Mouse (Mus musculus) bone marrow, adult 2 months (tissue): ENCODE measurements around the gene Pdk2. TPM values are rescaled to one million over a fixed set of nuclear protein-coding genes. Genes with fewer than 3 reads are reported as not detected.

ENCODE experiments used
- H3K27ac ChIP-seq: fragments of 200-500 bp; 2 replicates; pipeline ENCODE4 v1.5.1; 2012; ENCODE audit warnings: low read depth, mild to moderate bottlenecking, control low read depth, inconsistent platforms, low read length; ENCODE audit not compliant: control insufficient read depth, poor library complexity, insufficient read depth
- H3K4me1 ChIP-seq: fragments of 200-500 bp; 2 replicates; pipeline ENCODE4 v1.6.1; 2011; ENCODE audit warnings: low read length; ENCODE audit not compliant: control insufficient read depth, insufficient read depth
- H3K4me3 ChIP-seq: fragments of 200-500 bp; replicated peaks from 2 replicates; pipeline ENCODE3; 2011; ENCODE audit warnings: mild to moderate bottlenecking, low read depth, low read length, control low read depth; ENCODE audit not compliant: control insufficient read depth
- CTCF ChIP-seq: fragments of 200-500 bp; IDR thresholded peaks from 2 replicates; pipeline ENCODE4 v1.5.1; 2011; ENCODE audit warnings: low read length, control low read depth; ENCODE audit not compliant: control insufficient read depth, insufficient read depth
- POLR2A ChIP-seq: fragments of 200-500 bp; IDR thresholded peaks from 2 replicates; pipeline ENCODE4 v1.6.1; 2011; ENCODE audit warnings: low read depth, mild to moderate bottlenecking, control low read depth, low read length, borderline replicate concordance; ENCODE audit not compliant: control insufficient read depth
- WGBS: fragments of 180-500 bp; shearing (Covaris S2); methylation state at CpG from one replicate; pipeline ENCODE4 v1.1.7; 2018; 5-methylcytosine and 5-hydroxymethylcytosine counted together
- polyA plus RNA-seq: library from polyadenylated mRNA; stranded (reverse); fragments of >200 nt; gene quantifications from 2 replicates; pipeline ENCODE4 v1.2.4, GENCODE M21; 2011; ENCODE audit warnings: low replicate concordance; ENCODE audit not compliant: missing spikeins, insufficient read depth, insufficient read length

Pdk2 gene
- polyA plus RNA-seq, 1 experiment, result 8.1 TPM

DNA sequence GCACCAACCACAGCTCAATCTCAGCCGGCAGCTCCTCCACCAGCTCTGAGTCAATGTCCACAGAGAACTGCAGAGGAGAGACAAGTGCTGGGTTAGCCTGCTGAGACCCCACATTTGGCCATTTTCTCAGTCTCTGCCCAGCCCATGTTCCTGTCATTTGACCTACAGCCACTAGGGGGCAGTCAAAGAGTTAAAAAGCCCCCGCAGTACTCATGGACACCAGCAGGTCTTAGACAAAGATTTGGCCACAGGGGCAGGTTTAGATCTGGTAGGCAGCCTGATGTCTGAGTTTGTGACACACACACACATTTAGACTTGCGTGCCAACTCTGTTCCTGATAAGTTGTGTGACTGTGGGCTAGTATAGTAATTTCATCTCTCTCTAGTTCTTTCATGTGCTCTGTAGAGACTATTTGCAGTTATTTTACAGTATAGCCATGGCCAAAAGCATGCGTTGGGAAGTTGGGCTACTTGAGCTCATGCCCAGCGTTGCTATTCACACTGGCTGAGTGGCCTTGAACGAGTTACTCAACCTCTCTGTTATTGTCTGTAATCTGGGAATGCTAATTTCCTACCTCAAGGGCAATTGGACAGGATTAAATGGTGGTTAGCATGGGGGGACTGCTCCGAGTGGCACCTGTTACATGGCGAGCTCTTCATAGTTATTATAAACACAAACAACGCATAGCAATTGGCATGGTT lies 6.0 kb upstream of the Pdk2 start:
- no peak for TF ChIP-seq POLR2A
- peak; percentile 72 for TF ChIP-seq CTCF
- no peaks in the 10 kb centered on the region for H3K4me1 ChIP-seq
- H3K27ac ChIP-seq, result no peak overlapping the region
- 51% methylated on average over 9 of the region's 9 CpGs for WGBS
- no peak overlapping the region for H3K4me3 ChIP-seq

DNA sequence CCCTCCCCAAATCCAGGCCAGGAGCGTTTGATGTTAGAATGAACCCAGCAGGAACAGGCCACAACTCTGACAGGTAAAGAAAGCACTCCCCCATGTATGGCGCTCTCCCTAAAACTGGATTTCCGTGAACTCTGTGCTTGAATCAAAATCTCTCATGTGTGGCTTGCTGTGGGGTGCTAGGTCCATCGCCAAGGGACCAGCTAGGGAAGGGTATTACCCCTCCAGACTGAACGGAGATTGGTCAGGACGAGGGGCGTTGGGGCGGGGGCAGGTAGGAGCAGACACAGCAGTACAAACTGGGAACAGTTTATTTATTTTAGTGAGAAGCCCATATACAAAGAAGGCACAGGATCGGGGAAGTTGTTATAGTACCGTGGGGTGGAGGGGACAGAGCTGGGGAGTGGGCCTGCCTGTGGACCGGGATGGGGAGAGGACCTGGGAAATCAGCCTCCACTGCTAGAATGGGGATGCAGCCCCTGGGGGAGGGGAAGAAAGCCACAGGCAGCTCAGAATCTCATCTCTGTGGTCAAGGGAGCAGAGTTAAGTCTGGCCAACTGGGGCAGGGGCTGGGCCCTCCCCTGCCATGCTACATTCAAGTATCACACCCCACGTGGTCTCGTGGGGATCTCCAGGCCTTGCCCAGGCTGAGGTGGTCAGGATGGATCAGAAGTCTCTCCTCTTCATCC lies 3.2 kb upstream of the Pdk2 start:
- TF ChIP-seq CTCF, result no peak
- TF ChIP-seq POLR2A, result no peak
- no peak overlapping the region for H3K27ac ChIP-seq
- no peak overlapping the region for H3K4me3 ChIP-seq
- peaks cover 1% of the 10 kb centered on the region; the same call in 1 of the 2 replicates for H3K4me1 ChIP-seq
- WGBS, result 84% methylated on average over 13 of the region's 13 CpGs

DNA sequence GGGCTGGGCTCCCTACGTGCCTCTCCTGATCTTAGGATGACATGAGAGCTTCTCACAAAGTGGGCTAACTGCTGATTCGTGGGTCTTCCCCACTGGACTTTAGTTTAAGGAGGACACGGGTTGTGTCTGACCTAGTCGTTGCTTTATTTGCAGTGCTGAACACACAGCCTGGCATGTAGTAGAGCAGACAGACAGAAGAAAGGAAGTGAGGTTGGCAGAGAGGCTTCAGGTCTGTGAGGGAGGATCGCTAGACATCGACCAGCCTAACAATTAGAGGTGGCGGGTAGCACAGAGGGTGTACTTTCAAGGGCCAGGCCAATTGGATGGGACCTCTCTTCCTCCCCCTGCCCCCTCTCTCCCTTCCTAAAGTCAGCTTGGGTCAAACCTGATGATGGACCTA lies 2.5 kb upstream of the Pdk2 start:
- no peak overlapping the region for H3K4me3 ChIP-seq
- H3K27ac ChIP-seq, result no peak overlapping the region
- TF ChIP-seq CTCF (no peak), POLR2A (no peak)
- peaks cover 1% of the 10 kb centered on the region; the same call in 1 of the 2 replicates for H3K4me1 ChIP-seq
- 70% methylated on average over 7 of the region's 7 CpGs for WGBS

DNA sequence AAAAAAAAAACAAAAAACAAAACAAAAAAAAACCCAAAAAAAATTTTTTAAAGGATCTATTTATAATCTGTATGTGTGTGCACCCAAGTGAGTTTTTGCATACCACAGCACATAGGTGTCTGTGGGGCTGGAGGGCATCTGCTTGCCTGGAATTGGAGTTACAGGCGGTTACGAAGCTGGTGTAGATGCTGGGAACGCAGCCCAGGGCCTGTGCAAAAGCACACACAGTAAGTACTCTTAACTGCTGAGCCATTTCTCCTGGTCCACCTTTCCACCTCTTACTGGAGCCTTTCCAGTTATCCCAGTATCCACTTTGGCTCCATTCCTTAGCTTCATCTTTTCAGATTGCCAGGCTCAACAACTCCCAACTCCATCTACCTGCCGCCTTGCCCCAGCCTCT lies 1.9 kb upstream of the Pdk2 start:
- H3K27ac ChIP-seq, result no peak overlapping the region
- no peak overlapping the region for H3K4me3 ChIP-seq
- peaks cover 1% of the 10 kb centered on the region; the same call in 1 of the 2 replicates for H3K4me1 ChIP-seq
- no peak for TF ChIP-seq CTCF
- no peak for TF ChIP-seq POLR2A
- WGBS, result 82% methylated on average over 4 of the region's 4 CpGs

DNA sequence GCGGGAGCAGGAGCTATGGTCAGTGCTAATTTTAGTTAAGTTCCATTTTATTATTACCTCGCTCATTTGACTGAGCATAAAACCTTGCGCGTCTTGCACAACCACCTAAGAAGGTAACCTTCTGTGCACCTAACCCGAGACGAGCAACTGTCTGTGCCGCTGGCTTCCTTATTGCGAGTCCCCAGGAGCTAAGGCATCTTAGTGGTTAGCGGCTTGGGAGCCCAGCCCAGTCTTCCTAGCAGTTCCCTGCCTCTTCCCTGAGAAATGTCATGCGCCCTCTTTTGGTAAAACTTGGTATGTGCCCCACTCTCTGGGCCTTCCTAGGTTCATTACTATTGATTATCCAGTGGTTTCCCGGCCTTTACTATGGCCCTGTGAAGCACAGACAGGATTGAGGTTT lies 942 bp upstream of the Pdk2 start:
- Histone ChIP-seq H3K4me3 (peak overlapping the region; percentile 71), H3K27ac (no peak overlapping the region), H3K4me1 (peaks cover 1% of the 10 kb centered on the region; the same call in 1 of the 2 replicates)
- TF ChIP-seq POLR2A (no peak), CTCF (peak; percentile 56)
- WGBS, result under 1% methylated on average over 11 of the region's 11 CpGs

DNA sequence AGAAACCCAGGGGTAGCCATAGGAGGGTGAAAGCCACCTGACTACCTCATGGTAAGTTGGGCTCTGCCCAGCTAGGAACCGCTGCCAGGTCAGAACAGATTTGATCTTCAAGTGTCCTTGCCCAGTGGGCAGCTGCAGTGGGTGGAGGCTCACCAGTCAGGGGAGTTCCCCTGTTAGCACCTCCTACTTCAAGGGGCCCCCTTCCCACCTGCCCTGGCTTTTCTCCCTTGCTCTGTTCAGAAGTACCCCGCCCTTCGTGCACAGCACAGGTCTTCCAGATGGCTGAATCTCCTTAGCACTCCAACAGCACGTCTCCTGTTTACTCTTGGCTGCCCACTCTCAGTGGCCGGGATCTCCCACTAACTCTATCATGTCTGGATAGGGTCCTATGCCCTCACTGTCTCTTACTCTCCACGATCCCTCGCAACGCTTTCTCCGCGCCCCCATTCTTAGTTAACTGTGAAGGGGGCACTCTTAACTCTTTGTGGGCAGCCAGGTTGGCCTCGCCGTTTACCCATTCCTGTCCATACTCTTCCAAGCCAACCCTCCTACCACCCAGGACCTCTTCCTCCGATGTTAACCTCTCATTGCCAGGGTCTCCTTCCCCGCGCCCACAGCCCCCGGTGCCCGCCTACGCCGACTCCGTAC lies 539 bp downstream of the Pdk2 start:
- WGBS, result 1% methylated on average over 20 of the region's 20 CpGs
- Histone ChIP-seq H3K27ac (peak overlapping the region; percentile 31), H3K4me3 (peak overlapping the region; percentile 73), H3K4me1 (peaks cover 1% of the 10 kb centered on the region; the same call in 1 of the 2 replicates)
- TF ChIP-seq POLR2A (no peak), CTCF (no peak)

DNA sequence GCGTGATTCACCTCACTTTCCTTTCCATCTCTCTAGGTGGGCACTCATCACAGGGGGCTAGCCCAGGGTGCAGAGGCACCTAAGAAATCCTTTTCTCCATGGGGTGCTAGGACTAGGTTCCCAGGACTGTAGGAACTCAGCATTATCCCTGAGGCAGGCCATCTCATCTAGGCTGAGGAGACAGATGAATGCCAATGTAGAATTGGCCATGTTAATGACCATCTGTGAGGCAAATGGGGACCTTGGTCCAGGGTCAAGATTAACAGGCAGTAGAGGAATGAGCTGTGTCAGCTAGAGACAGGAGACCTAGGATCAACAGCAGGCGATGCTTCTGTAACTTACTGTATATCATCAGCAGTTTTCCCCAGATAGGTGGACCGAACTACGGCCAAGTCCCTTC lies 1.4 kb downstream of the Pdk2 start:
- no peak for TF ChIP-seq POLR2A
- TF ChIP-seq CTCF, result no peak
- WGBS, result 83% methylated on average over 4 of the region's 4 CpGs
- Histone ChIP-seq H3K4me3 (no peak overlapping the region), H3K27ac (no peak overlapping the region), H3K4me1 (peaks cover 1% of the 10 kb centered on the region; the same call in 1 of the 2 replicates)
